Mouse (Mus musculus) T-helper 2 cell (primary cell): ENCODE measurements around the gene Zbtb7b.
"Not testable (repeated sequence)": the region's sequence is repeated elsewhere in the genome, so short reads cannot be mapped to it uniquely, and the experiment has no call there.

Experiments
- in situ Hi-C: fragments of 300-600 bp; cut with MboI, MseI; formaldehyde crosslinking; loops from one replicate; pipeline ENCODE4 v1.15.1; 2025; ENCODE audit warnings: high pct_unique_total_duplicates

Zbtb7b gene

GRCm38 (mm10) chr3:89394006-89394893 lies at the start of gene Zbtb7b:
Gene Zbtb7b, minus strand, starts transcription at chr3:89394776.
- in situ Hi-C loops = no loop called here

GRCm38 (mm10) chr3:89440691-89441090 lies 46.1 kb upstream of the Zbtb7b start:
- in situ Hi-C loops = no loop called here

- in situ Hi-C loops = no loop called here
Measured at GRCm38 (mm10) chr3:89437269-89437668, 42.7 kb upstream of the Zbtb7b start.

- in situ Hi-C loops = no loop called here
Measured at GRCm38 (mm10) chr3:89436176-89437113, 41.9 kb upstream of the Zbtb7b start, which contains the start of gene Pbxip1. Gene Pbxip1, plus strand, starts transcription at chr3:89436706.

GRCm38 (mm10) chr3:89435041-89435440 lies 40.5 kb upstream of the Zbtb7b start:
- in situ Hi-C loops = no loop called here

GRCm38 (mm10) chr3:89434532-89434931 lies 40.0 kb upstream of the Zbtb7b start:
- in situ Hi-C loops = no loop called here

- in situ Hi-C loops = no loop called here
Measured at GRCm38 (mm10) chr3:89432606-89433005, 38.0 kb upstream of the Zbtb7b start.

GRCm38 (mm10) chr3:89430171-89431159 lies 35.9 kb upstream of the Zbtb7b start, which contains the start of gene Pygo2:
Gene Pygo2, plus strand, starts transcription at chr3:89430214.
- in situ Hi-C loops = no loop called here

- in situ Hi-C loops = not testable (repeated sequence)
Measured at GRCm38 (mm10) chr3:89429021-89429420, 34.4 kb upstream of the Zbtb7b start.

- in situ Hi-C loops = no loop called here
Measured at GRCm38 (mm10) chr3:89425876-89426275, 31.3 kb upstream of the Zbtb7b start.

GRCm38 (mm10) chr3:89425141-89425525 lies 30.6 kb upstream of the Zbtb7b start:
- in situ Hi-C loops = no loop called here

- in situ Hi-C loops = no loop called here
Measured at GRCm38 (mm10) chr3:89424416-89425140, 30.0 kb upstream of the Zbtb7b start.

GRCm38 (mm10) chr3:89422556-89423205 lies 28.1 kb upstream of the Zbtb7b start:
- in situ Hi-C loops = no loop called here

GRCm38 (mm10) chr3:89421810-89422473 lies 27.4 kb upstream of the Zbtb7b start:
- in situ Hi-C loops = no loop called here

- in situ Hi-C loops = no loop called here
Measured at GRCm38 (mm10) chr3:89421002-89421774, 26.6 kb upstream of the Zbtb7b start.

- in situ Hi-C loops = no loop called here
Measured at GRCm38 (mm10) chr3:89420421-89420820, 25.8 kb upstream of the Zbtb7b start.

- in situ Hi-C loops = no loop called here
Measured at GRCm38 (mm10) chr3:89419981-89420380, 25.4 kb upstream of the Zbtb7b start.

- in situ Hi-C loops = no loop called here
Measured at GRCm38 (mm10) chr3:89419571-89419970, 25.0 kb upstream of the Zbtb7b start.
